ENCODE assay signal across 25 mouse cellular contexts in genomic region chr13:51723114-51723513, GRCm38 (mm10).
"Had no signal": no experiment of that assay in that cellular context is flagged by ENCODE, and none has a peak within 500 bp of the region (broad histone marks: within the 10 kb centered on the region; RNA-seq: fewer than 3 reads in every experiment).

No protein-coding gene starts in this region.

- H3K27me3 ChIP-seq: heart, embryonic 13.5 days; heart, embryonic 15.5 days; hindbrain, embryonic 13.5 days; hindbrain, embryonic 15.5 days; kidney, embryonic 15.5 days; limb, embryonic 12.5 days; liver, embryonic 13.5 days had no signal

- ATAC-seq: hindbrain, postnatal 0 days; intestine, embryonic 16.5 days had no signal

- DNase-seq: gastrocnemius, postnatal 14 days; gastrocnemius, postnatal 36 days; heart, adult 11 months; heart, adult 2 months; heart, postnatal 14 days; heart, postnatal 36 days; kidney, adult 11 months; kidney, adult 2 months; kidney, adult 9 months; kidney, postnatal 14 days; kidney, postnatal 36 days; layer of hippocampus, adult 9-11 months; layer of hippocampus, postnatal 36 days; left cerebral cortex, postnatal 4 days; liver; liver, embryonic 13.5 days had no signal

- H3K4me1 ChIP-seq: heart, embryonic 13.5 days had no signal

- H3K9me3 ChIP-seq: heart, embryonic 13.5 days; heart, embryonic 15.5 days; hindbrain, embryonic 13.5 days; hindbrain, embryonic 15.5 days; kidney, embryonic 15.5 days; limb, embryonic 12.5 days; liver, embryonic 13.5 days had no signal

- H3K4me3 ChIP-seq: heart, adult 2 months; heart, embryonic 13.5 days; heart, embryonic 15.5 days; hindbrain, embryonic 13.5 days; hindbrain, embryonic 15.5 days; kidney, embryonic 15.5 days; limb, embryonic 12.5 days; liver, embryonic 13.5 days had no signal

- H3K27ac ChIP-seq: heart, adult 2 months; heart, embryonic 13.5 days; heart, embryonic 15.5 days; hindbrain, embryonic 13.5 days; hindbrain, embryonic 15.5 days; hindbrain, postnatal 0 days; kidney, embryonic 15.5 days; kidney, postnatal 0 days; limb, embryonic 12.5 days; liver, embryonic 13.5 days had no signal
